Mouse (Mus musculus) frontal cortex, postnatal 25 days (tissue): ENCODE measurements around the gene Lemd2.

Experiments
- DNase-seq, 2 experiments: peaks; one replicate each; pipeline ENCODE4 v3.0.0; 2022; ENCODE audit warnings: low spot score in 2 of 2

Gene Lemd2

GRCm38 (mm10) chr17:27187059-27187458, 17.2 kb downstream of the Lemd2 start:
- no peak for DNase-seq

GRCm38 (mm10) chr17:27186068-27186467, 18.2 kb downstream of the Lemd2 start:
- no peak for DNase-seq

GRCm38 (mm10) chr17:27183667-27184292, 20.5 kb downstream of the Lemd2 start:
- no peak for DNase-seq

DNA sequence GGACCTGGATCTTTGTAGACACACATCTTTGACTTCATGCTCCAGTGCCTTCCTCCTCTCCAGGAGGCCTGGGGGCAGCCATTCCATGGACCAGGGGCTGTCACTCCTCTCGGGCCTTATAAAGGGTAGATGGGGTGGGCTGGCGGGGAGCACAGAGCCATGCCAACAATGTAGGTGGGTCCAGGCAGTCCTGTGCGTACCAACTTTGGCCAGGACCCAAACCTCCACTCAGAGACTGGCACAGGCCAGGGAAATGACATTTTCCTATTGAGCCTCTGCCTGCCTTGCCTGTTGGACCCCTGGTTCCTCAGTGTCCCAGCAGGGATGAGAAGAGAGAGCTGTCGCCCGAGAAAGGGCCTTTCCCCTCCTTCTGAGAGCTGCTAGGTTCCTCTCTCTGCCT, 21.9 kb downstream of the Lemd2 start:
- no peak for DNase-seq

DNA sequence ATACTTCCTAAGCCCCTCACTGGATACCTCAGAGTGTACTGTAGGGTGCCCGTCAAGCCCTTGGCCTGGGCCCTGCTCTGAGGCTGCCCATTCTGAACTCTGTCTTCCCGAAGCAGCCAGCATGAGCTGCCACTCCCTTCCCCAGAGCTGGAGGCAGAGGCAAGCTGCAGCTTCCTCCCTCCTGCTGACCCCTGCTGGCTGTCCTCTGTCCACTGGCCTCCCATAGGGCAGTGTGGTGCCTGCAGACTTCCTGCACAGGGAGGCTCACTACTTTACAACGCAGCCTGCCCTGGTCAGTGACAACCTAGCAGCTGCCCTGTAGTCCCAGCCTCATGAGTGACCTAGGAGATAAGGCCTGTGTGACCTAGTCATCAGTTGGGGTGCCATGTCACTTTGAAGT, 22.6 kb downstream of the Lemd2 start:
- no peak for DNase-seq

GRCm38 (mm10) chr17:27179681-27180280, 24.5 kb downstream of the Lemd2 start:
- no peak for DNase-seq

GRCm38 (mm10) chr17:27178427-27179177, 25.7 kb downstream of the Lemd2 start:
- DNase-seq, result no peak

DNA sequence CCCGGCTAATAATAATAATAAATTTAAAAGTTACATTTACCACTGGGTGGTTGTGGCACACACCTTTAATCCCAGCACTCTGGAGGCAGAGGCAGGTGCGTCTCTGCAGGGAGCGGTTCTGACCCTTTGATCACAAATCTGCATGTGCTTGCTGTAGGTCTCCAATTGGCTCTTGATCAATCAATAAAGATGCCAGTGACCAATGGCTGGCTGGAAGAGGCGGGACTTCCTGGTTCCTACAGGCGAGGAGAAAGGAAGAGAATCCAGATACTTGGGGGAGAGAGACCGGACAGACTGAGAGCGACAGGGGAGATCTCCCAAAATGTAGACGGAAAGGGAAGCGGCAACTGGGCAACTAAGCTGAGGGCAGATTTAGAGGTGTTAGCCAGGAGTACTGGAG, 26.2 kb downstream of the Lemd2 start:
- no peak for DNase-seq

- no peak for DNase-seq
These were observed 27.5 kb downstream of the Lemd2 start for GRCm38 (mm10) chr17:27176754-27177153.

- DNase-seq, result no peak
These were observed 28.0 kb downstream of the Lemd2 start for GRCm38 (mm10) chr17:27176287-27176686.

DNA sequence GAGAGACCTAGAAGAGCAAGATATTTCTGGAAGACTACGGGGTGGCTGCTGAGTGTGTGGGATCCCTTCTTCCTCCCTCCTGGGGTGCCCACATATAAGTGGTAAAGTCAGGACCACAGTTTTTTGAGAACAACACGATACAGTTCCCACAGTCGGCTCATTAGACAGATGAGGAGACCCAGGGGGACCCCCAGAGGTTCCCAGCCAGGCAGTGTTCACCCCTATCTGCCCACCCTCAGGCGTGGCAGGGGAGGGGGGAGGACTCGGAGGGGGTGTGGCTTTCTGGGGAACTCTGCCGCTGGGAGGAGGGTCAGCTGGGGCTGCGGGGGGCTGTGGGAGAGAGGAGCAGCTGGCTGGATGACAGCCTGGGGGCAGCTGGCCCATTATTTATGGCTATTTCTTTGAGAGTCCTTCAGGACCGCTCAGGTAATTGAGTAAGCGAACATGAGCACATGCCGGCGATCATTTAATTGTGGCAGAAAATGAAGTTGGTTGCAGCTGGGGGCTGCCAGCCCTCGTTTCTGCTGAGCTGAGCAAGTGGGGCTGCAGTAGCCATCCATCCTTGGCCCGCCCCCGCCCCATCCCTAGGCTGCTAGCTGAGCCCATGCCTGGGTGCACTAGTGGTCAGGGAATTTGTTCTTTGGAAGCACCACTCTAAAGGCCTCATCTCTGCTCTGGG, 28.9 kb downstream of the Lemd2 start:
- no peak for DNase-seq

- no peak for DNase-seq
These were observed 30.6 kb downstream of the Lemd2 start for GRCm38 (mm10) chr17:27173715-27174114.

DNA sequence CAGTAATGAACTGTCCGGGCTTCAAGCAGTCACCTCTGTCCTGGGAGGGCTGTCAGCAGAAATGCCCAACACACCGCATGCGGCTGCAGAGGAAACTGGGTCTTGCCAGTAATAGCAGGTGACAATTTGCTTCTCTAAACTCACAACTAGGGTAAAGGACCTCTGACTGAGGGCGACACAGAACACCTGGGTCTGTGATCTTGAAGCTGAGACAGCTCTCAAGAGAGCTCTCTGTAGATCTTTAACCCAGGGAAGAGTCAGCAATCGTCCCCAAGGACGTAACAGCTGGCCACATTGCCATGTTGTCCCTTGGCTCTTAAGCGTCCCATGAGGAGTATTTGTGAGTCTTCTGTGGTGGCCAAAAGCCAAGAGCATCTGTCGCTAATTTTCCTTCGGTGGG, 31.8 kb downstream of the Lemd2 start:
- no peak for DNase-seq

DNA sequence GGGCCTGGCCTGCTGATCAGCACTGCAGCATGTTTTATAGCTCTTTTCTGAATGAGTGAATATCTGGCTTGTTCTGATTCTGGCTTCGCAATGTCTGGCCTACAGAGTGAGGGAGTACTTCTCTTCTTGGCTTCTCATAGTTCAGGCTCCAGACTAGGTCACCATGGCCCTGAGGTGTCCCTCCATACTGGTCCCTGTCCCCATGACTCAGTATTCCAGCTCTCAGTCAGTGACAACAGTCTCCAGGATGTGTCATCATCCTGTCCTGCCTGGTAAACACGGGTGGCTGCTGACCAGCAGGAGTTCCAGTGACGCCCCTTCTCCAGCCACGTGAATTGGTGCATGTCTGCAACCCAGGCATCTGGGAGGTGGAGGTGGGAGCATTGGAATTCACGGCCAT, 33.1 kb downstream of the Lemd2 start:
- no peak for DNase-seq

- no peak for DNase-seq
These were observed 34.1 kb downstream of the Lemd2 start for GRCm38 (mm10) chr17:27169952-27170695.

DNA sequence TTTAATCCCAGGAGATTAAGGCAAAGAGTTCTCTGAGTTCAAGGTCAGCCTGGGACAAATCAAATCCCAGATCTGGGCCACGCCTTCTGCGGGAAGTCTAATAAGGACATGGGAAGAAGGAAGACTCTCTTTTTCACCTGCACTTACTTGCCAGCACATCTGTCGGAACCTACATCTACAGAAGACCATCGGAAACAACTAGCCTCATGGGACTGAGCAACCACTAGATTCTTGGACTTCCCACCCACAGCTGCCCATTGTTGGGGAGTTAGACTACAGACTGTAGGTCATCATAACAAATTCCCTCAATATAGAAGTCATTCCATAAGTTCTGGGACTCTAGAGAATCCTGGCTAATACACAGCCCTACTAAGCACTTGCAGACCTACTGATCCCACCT, 35.7 kb downstream of the Lemd2 start:
- no peak for DNase-seq

- no peak for DNase-seq
These were observed 36.7 kb downstream of the Lemd2 start, which contains the start of gene Ip6k3 for GRCm38 (mm10) chr17:27167545-27167944. Gene Ip6k3 (minus strand): TSS chr17:27167795.

DNA sequence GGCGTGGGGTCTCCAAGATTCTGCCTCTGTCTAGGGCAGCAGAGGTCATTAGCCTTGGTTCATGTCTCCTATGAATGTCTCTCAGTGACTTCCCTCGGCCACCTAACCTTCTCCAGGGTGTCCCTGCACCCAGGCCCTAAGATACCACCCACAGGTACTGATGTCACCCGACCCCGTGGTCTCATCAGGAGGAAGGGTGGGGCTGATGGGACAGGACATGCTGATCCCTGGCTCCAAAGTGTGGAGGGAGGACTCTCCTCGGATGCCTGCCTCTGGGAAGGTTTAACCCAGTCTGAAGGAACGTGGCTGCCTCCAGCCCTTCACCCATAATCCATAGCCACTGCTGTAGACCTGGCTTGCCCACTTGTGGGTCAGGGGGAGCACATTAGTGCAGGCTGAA, 37.4 kb downstream of the Lemd2 start:
- DNase-seq, result no peak

- peak; percentile 32 to 54 for DNase-seq
These were observed 39.1 kb downstream of the Lemd2 start for GRCm38 (mm10) chr17:27165054-27165773.

- no peak for DNase-seq
These were observed 43.4 kb downstream of the Lemd2 start for GRCm38 (mm10) chr17:27160905-27161304.

DNA sequence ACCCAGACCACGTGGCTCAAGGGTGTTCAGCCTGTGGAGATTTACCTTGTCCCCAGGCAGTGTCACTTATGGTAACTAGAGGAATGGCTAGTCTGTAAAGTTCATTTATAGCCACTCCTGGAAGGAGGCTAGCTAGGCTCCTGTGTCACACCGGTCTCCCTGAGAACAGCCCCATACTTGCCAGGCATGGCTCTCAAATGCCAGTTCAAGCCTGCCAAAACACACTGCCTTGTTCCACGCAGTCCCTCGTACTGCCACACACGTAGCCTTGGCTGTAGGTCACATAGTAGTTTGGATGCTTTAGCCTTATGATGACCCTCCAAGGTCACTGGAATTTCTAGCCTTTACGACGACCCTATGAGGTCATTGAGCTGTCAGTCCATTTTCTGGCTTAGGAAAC, 45.1 kb downstream of the Lemd2 start:
- no peak for DNase-seq
